Mouse (Mus musculus) cerebellum, postnatal 14 days (tissue): ENCODE data around the gene Pex10.

ENCODE experiments used
- DNase-seq, 2 experiments: peaks; one replicate each; pipeline ENCODE4 v3.0.0; 2021; ENCODE audit warnings: mixed read lengths in 2 of 2

The Pex10 gene

DNA sequence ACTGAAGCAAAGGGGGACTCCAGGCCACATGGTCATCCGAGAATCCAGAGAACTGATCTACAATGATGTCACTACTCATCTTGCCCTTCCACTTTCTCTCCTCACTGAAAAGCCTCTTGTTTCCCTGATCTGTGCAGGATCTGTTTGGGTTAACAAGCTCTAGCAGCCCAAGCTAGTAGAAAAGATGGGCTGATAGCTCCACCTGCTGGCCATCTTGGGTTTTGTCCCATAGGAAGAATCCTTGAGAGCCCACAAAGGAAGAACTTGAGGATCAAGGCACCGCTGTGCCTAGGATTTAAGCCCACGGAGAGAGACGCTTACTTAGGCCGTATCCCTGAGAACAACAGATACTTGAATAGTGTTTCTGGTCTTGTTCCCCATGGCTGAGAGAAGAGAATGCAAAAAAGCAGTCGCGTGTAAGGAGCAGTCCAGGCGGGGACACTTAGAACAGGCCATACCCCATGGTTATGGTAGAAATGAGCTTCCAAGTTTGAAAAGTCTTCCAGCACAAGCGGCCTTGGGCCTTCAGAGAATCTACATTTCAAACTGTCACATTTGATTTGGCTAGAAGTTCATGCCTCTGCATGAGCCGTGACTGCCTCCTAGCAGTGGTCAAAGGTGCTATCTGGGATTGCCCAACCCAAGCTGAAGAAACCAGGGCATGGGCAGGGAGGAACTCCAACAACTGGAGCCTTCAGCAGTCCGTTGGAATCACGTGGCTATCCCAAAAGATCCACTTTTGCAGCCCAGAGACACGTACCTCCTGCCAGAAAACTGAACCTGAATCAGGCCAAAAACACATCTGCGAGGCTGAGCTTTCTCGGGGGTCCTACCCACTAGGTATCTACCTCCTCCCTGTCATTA is 614 bp upstream of the Pex10 start:
- peak; percentile 95 to 96 for DNase-seq

DNA sequence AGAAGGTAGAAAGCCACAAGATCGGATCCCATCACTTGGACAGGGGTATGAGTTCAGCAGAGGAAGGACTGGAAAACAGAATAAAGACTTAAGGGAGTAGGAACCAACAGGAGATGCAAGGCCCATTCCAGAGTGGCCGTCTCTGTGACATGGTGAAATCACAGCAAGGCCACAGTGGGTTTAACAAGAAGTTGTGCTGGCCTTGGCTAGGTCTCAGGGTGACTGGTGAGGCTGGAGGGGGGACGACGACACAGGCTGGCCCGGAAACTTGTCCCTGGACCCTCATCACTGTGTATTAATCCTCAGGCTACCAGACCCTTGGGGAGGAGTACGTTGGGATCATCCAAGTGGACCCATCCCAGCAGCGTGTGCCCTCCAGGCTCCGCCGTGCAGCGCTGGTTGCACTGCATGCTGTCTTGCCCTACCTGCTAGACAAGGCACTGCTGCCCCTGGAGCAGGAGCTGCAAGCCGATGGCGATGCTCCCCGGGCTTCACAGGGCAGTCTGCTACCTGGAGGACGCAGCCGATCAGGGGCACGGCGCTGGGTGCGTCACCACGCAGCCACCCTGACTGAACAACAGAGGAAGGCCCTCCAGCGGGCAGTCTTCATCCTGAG is 1.6 kb downstream of the Pex10 start:
- no peak for DNase-seq

- DNase-seq: peak; percentile 58 to 60
Observed at GRCm38 (mm10) chr4:155069191-155069590, 2.4 kb downstream of the Pex10 start.

DNA sequence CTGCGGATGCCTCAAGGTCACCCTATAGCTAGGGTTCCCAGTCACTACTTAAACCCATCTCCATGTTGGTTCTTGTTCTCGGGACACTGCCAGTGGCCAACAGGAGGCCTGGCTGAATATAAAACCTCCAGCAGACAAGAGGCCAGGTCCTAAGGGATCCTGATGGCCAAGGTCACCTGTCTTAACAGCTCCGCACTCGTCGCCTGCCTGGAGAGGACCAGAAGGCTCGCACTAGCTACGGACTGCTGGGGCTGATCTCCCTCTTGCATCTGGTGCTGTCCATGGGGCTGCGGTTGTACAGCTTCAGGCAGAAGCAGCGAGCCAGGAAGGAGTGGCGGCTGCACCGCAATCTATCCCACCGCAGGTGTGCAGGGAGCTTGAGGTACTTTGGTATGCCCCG is 3.4 kb downstream of the Pex10 start:
- DNase-seq: no peak

GRCm38 (mm10) chr4:155070921-155071320 is 4.1 kb downstream of the Pex10 start:
- no peak for DNase-seq

- no peak for DNase-seq
Observed at GRCm38 (mm10) chr4:155074418-155074817, 7.6 kb downstream of the Pex10 start.

GRCm38 (mm10) chr4:155075137-155075536 is 8.3 kb downstream of the Pex10 start:
- DNase-seq: no peak

DNA sequence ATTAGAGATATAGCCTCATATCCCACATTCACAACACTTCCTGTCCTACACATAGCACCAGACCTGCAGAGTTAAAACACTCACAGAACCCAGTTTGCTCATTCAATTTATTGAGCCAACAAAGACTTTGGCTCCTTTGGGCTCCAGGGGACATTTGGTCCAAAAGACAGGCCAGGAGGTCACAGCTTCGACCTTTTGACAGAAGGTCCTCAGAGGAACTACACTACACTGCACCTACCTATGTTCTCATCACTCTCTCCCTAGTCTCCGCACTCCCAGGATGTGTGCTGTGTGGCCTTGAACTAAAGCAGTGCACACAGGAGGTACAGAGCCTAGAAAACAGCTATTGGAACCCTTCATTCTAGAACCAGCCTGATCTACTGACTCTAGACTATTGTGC is 9.0 kb downstream of the Pex10 start:
- DNase-seq: no peak

DNA sequence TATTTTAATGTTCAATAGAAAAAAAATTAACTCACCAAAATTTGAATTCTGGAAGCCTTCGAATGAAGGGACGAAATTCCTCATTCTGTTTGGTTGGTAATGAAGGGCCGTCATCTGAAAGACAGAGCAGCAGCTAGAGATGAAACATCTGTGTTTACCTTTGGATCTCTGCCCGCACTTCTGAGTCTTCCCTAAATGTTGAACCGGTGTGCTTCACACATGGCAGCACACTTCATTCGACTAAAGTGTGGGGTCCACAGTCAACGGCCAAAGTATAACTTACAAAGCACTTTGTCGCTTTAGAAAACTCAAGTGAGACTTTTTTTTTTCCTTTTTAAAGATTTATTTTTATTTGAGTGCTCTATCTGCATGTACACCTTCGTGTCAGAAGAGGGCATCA is 9.9 kb downstream of the Pex10 start:
- no peak for DNase-seq

GRCm38 (mm10) chr4:155078808-155079207 is 12.0 kb downstream of the Pex10 start:
- DNase-seq: peak; percentile 46 to 48

- DNase-seq: peak in 1 of 2 experiments; percentile 10
Observed at GRCm38 (mm10) chr4:155079666-155080065, 12.8 kb downstream of the Pex10 start.

DNA sequence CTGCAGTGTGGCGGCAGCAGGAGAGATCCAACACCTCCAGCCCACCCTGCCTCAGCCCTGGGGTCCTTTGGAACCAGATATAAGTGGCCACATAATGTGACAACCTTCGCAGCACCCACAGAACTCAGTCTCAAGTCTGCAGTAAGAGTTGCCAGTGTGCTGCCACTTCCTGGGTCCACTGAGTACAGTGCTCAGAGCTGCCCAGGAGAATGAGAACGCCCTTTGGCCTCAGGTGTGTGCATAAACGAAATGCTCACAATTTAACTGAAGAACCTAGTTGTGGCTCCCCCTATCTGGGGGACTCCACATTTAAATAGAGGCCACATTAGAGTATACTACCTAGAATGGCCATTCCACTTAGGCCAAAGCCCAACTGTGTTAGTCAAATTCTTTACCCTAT is 16.7 kb downstream of the Pex10 start:
- DNase-seq: no peak

DNA sequence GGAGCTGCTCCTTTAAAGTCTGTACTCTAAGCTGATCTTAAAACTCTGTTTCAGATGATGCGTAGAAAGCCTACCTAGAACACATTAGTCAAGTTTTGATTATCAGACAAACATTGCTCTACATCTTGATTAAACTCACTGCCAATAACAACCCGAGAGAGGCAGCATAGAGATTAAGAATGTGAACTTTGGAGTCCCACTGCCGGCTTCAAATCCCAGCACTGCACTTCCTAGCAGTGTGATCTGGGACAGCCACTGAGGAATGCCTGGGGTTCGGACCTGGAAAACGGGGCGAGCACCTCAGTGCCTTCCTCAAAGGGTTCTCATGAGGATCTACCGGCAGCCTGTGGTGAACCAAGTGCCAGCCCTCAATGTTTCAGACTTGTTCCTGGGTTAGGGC is 17.5 kb downstream of the Pex10 start:
- no peak for DNase-seq

DNA sequence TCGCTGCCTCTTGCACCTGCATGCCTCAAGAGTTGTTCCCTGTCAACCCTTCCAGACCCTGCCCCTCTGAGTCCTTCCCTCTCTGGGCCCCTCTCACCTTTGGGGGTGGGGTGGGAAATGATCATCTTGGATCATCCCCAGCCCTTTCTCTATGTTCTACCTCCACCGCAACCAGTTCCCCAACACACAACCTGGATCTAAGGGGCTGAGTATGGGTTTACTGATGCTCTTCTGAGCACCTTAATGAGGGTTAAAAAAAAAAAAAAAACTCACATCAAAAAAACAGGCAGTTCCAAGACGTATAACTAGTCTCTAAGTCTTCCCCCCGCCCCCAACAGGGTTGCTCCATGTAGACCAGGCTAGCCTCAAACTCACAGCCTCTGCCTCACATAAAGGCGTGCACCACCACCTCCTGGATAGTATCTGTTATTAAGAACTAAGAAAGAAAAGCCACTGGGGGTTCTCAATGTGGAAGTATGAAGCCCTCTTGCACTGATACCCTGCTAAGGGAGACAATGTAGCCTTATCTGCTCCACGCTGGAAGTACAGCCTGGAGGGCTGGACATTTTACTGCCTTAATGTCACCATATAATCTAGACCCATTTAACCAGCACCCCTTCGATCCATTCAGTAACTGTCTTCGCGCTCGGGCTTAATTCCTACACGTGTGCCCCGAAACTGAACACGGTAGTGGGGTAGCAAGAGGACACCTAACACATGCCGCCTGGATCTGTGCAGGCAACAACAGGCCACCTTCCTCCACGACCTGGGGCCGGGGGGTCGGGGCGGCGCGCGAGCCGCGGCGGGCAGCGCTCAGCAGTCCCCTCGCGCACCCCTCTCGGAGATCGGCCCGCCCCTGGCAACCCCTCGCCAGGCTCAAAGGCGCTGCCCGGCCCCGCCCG is 18.6 kb downstream of the Pex10 start:
- peak in 1 of 2 experiments; percentile 37 for DNase-seq

DNA sequence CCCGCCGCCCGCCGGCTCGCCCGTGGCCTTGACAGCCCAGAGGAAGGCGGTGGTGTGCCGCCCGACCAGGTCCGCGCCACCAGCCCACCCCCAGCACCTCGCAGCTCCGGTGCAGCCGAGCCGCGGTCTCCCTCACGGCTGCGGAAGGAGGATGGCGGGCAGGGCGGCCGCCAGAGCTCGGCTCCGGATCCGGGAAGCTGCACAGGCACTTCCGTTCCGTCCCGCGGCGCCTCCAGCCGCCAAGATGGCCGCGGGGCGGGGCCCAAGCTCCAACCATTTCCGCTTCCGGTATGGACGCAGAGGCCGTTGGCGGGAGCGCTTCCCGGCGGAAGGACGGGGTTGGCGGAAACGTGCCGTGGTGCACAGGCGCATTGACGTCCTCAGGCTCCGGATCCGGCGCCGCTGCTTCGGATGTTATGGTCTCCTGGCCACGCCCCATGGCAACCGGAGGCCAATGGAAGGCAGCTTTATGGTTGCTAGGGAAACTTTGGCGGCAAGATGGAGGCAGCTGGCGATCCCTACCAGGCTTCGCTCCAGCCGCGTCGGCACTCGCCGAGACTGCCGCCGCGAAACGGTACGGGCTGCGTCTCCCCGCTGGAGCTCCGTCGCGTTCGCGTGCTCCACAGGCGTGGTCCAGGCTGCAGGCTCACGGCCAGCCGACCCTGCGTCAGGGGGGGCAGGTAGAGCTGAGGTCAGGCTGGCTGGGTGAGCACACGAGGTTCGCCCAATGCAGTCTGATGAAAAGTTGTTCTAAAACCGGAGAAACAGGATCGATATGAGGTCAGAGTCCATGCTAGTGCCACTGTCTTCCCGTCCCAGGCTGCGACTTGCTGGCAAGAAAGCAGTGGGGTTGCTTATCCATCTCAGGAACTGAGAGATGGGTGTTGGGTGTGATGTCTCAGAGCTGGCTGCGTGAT is 19.6 kb downstream of the Pex10 start, which contains the start of the genes Rer1 and Morn1:
Gene Rer1 (minus strand): TSS at position 275 of the 917 bp plus-strand sequence.
Gene Morn1 (plus strand): TSS at position 470 of the 917 bp plus-strand sequence.
- peak; percentile 100 for DNase-seq

DNA sequence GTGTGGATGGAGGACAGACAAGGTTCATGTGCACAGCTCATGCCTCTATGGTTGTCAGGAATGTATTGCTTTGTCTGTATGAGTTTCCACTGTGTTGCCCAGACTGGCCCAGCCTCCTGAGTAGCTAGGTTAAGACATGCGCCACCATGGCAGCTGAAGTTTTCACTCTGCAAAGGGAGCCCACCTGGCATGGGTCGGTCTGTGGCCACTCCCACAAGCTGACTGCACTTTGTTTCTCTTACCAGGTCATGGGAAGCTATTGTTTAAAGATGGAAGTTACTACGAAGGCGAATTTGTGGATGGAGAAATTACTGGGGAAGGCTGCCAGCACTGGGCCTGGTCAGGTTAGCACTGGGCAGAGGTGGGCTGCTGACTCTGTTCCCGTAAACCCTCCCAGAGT is 22.4 kb downstream of the Pex10 start:
- DNase-seq: no peak

- DNase-seq: no peak
Observed at GRCm38 (mm10) chr4:155090147-155090546, 23.3 kb downstream of the Pex10 start.

- DNase-seq: no peak
Observed at GRCm38 (mm10) chr4:155090688-155091449, 24.1 kb downstream of the Pex10 start.

DNA sequence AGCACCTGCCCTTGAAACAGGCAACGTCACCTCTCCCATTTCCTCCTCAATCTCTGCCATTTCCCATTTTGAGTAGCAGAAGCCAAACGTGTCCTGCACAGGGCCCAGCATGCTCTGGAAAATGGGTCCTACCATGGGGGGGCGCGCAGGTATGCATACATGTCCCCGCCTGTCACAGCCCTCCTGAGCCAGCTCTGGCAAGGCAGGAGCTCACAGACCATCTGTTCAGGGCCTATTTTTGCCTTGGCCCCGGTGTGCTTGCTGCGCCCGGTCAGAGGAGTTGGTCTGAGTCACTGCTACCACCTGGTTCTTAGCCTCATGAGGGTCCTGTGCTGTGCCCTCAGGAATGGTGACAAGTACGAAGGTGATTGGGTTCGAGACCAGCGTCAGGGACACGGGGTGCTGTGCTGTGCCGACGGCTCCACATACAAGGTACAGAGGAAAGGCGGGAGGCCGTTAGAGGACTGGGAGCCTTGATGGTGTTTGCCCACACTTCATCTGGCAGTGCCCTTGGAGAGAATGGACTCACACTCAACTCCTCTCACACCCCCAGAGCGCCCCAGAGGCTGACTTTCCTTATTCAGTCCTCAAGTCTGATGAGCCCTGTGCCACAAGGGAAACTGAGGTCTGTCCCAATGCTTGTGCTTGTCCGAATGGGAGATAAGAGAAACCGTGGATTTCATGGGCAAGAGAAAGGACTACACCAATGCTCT is 26.1 kb downstream of the Pex10 start:
- peak; percentile 84 to 91 for DNase-seq

GRCm38 (mm10) chr4:155093431-155094149 is 26.8 kb downstream of the Pex10 start:
- no peak for DNase-seq
